Mouse (Mus musculus): ENCODE data around the gene Mycbp2. TPM values are rescaled to one million over a fixed set of nuclear protein-coding genes. Genes with fewer than 3 reads are reported as not detected.

The Mycbp2 gene
- polyA plus RNA-seq, 1 experiment from 2014 or later = 23.0 TPM

- Histone ChIP-seq H3K4me3 (no peak overlapping the region), H3K4me1 (no peaks in the 10 kb centered on the region), H3K4me2 (replicated peaks) (no peak overlapping the region), H3K9ac (no peak overlapping the region), H3K27ac (no peak overlapping the region), H3K9me3 (no peaks in the 10 kb centered on the region), H3K27me3 (no peaks in the 10 kb centered on the region), H3K36me3 (peaks cover 68% of the 10 kb centered on the region)
- ATAC-seq (ENCODE audit: low FRiP score, low read depth) = no peak
- WGBS = 90% methylated on average over 16 of the region's 16 CpGs
These were observed 268.4 kb downstream of the Mycbp2 start for GRCm38 (mm10) chr14:103078006-103078912.

- Histone ChIP-seq H3K9ac (no peak overlapping the region), H3K36me3 (peaks cover 68% of the 10 kb centered on the region), H3K4me3 (no peak overlapping the region), H3K27me3 (no peaks in the 10 kb centered on the region), H3K4me2 (replicated peaks) (no peak overlapping the region), H3K27ac (no peak overlapping the region), H3K4me1 (no peaks in the 10 kb centered on the region), H3K9me3 (no peaks in the 10 kb centered on the region)
- WGBS = 93% methylated on average over 9 of the region's 9 CpGs
- no peak for ATAC-seq (ENCODE audit: low FRiP score, low read depth)
These were observed 269.2 kb downstream of the Mycbp2 start for GRCm38 (mm10) chr14:103077272-103078005.

- whole genome bisulfite sequencing = 89% methylated on average over 7 of the region's 7 CpGs
- Histone ChIP-seq H3K27ac (no peak overlapping the region), H3K4me3 (no peak overlapping the region), H3K9ac (no peak overlapping the region), H3K4me2 (replicated peaks) (no peak overlapping the region), H3K27me3 (no peaks in the 10 kb centered on the region), H3K36me3 (peaks cover 68% of the 10 kb centered on the region), H3K9me3 (no peaks in the 10 kb centered on the region), H3K4me1 (0 out of 2 replicates have a peak, but pooled peaks cover 5% of the 10 kb centered on the region)
- no peak for ATAC-seq (ENCODE audit: low FRiP score, low read depth)
These were observed 271.4 kb downstream of the Mycbp2 start for GRCm38 (mm10) chr14:103075166-103075565.

DNA sequence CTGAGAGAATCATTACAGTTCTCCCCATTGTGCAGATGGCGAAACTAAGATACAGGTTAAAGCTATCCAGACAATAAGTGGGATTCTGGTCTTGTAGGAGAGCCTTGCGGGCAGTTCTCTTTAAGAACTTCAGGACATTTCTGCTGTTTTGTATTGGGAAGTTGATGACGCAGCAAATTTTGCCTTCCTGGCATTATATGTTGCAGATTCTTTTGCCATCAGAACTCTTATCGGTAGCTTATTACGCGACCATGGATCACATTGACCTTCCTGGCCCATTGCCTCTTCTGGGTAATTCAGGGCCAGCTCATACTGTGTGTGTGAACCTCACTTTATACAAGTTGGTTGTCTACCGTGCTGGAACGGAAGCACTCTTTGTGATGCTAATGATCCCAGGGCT, 272.8 kb downstream of the Mycbp2 start:
- H3K9me3 ChIP-seq = no peaks in the 10 kb centered on the region
- H3K27ac ChIP-seq = no peak overlapping the region
- H3K4me2 ChIP-seq (replicated peaks) = no peak overlapping the region
- H3K27me3 ChIP-seq = no peaks in the 10 kb centered on the region
- no peak overlapping the region for H3K4me3 ChIP-seq
- H3K9ac ChIP-seq = no peak overlapping the region
- peaks cover 8% of the 10 kb centered on the region; the same call in 1 of the 2 replicates for H3K4me1 ChIP-seq
- 97% methylated on average over 8 of the region's 8 CpGs for WGBS
- H3K36me3 ChIP-seq = peaks cover 61% of the 10 kb centered on the region
- ATAC-seq (ENCODE audit: low FRiP score, low read depth) = no peak

GRCm38 (mm10) chr14:103072731-103073130, 273.9 kb downstream of the Mycbp2 start:
- H3K4me1 ChIP-seq = peaks cover 8% of the 10 kb centered on the region; the same call in 1 of the 2 replicates
- H3K27ac ChIP-seq = no peak overlapping the region
- no peak for ATAC-seq (ENCODE audit: low FRiP score, low read depth)
- no peaks in the 10 kb centered on the region for H3K27me3 ChIP-seq
- H3K9me3 ChIP-seq = no peaks in the 10 kb centered on the region
- H3K4me2 ChIP-seq (replicated peaks) = no peak overlapping the region
- H3K9ac ChIP-seq = no peak overlapping the region
- no peak overlapping the region for H3K4me3 ChIP-seq
- H3K36me3 ChIP-seq = peaks cover 51% of the 10 kb centered on the region
- WGBS = 90% methylated on average over 4 of the region's 4 CpGs

GRCm38 (mm10) chr14:103071471-103071870, 275.1 kb downstream of the Mycbp2 start:
- H3K9ac ChIP-seq = no peak overlapping the region
- no peak overlapping the region for H3K27ac ChIP-seq
- H3K36me3 ChIP-seq = peaks cover 43% of the 10 kb centered on the region
- H3K4me3 ChIP-seq = no peak overlapping the region
- peaks cover 8% of the 10 kb centered on the region; the same call in 1 of the 2 replicates for H3K4me1 ChIP-seq
- no peaks in the 10 kb centered on the region for H3K9me3 ChIP-seq
- WGBS = 89% methylated on average over 12 of the region's 12 CpGs
- H3K4me2 ChIP-seq (replicated peaks) = no peak overlapping the region
- no peak for ATAC-seq (ENCODE audit: low FRiP score, low read depth)
- no peaks in the 10 kb centered on the region for H3K27me3 ChIP-seq

DNA sequence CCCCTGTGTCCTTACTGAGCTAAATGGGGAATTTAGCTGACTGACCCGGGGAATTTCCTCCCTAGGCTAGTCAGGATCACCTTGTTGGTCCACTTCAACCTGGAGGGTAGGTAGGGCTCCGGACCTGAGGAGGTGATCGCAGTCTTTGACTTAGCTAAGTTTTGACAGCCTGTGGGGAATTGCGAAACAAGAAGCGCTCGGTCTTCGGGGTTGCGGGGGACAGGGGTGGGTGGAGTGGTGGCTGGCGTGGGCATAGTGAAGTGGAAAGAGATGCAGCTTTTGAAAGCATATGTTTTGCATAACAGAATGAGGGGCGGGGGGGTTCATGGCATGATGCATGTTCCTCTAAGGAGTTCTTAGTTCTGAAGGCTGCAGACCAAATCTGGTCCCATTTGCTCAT, 275.8 kb downstream of the Mycbp2 start:
- Histone ChIP-seq H3K4me3 (peak overlapping the region; percentile 68), H3K36me3 (peaks cover 36% of the 10 kb centered on the region), H3K27ac (peak overlapping the region; percentile 84; the same call in 1 of the 2 replicates), H3K4me1 (peaks cover 8% of the 10 kb centered on the region; the same call in 1 of the 2 replicates), H3K9ac (peak overlapping the region; percentile 81), H3K4me2 (replicated peaks) (peak overlapping the region; percentile 91), H3K9me3 (no peaks in the 10 kb centered on the region), H3K27me3 (no peaks in the 10 kb centered on the region)
- ATAC-seq (ENCODE audit: low FRiP score, low read depth) = 0 out of 2 replicates have a peak, but pooled peaks have one; percentile 0
- 3% methylated on average over 10 of the region's 10 CpGs for WGBS

GRCm38 (mm10) chr14:103069864-103070611, 276.6 kb downstream of the Mycbp2 start, which contains the start of gene Cln5:
Gene Cln5, plus strand, starts transcription at chr14:103070216.
- Histone ChIP-seq H3K9ac (peak within 1 kb of the TSS; percentile 81), H3K27me3 (no peaks in the 10 kb centered on the region), H3K9me3 (no peaks in the 10 kb centered on the region), H3K4me3 (peak within 1 kb of the TSS; percentile 68), H3K4me2 (replicated peaks) (peak within 1 kb of the TSS; percentile 91), H3K4me1 (peaks cover 12% of the 10 kb centered on the region; the same call in 1 of the 2 replicates), H3K36me3 (peaks cover 32% of the 10 kb centered on the region), H3K27ac (peak within 1 kb of the TSS; percentile 84)
- WGBS = under 1% methylated on average over 65 of the region's 65 CpGs
- peak; percentile 98 for ATAC-seq (ENCODE audit: low FRiP score, low read depth)

DNA sequence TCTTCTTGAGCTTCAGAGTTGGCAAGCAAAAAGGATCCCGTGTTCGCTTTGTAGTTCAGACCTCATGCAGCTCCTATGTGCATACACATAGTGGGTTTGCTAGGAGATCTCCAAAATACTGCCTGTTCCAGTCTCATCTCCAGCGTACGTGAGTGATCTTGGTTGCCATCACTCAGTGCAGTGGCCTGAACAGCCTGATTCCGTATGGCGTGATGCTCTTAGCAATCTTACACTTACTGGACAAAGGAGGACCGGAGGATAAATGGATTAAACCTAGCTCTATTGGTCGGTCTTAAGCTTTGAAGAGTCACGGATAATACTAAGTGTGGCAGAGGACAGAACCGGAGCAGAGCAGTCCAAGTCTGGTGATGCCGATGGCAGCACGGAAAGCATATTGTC, 277.1 kb downstream of the Mycbp2 start:
- Histone ChIP-seq H3K9ac (peak overlapping the region; percentile 81), H3K9me3 (no peaks in the 10 kb centered on the region), H3K4me2 (replicated peaks) (peak overlapping the region; percentile 91), H3K27ac (peak overlapping the region; percentile 84; the same call in 1 of the 2 replicates), H3K4me1 (peaks cover 12% of the 10 kb centered on the region; the same call in 1 of the 2 replicates), H3K27me3 (no peaks in the 10 kb centered on the region), H3K4me3 (peak overlapping the region; percentile 68), H3K36me3 (peaks cover 26% of the 10 kb centered on the region)
- ATAC-seq (ENCODE audit: low FRiP score, low read depth) = no peak; the same call in 1 of the 2 replicates
- WGBS = 19% methylated on average over 12 of the region's 12 CpGs

- no peaks in the 10 kb centered on the region for H3K36me3 ChIP-seq
- no peak overlapping the region for H3K4me3 ChIP-seq
- H3K27ac ChIP-seq = no peak overlapping the region
- no peak overlapping the region; the same call in 1 of the 2 replicates for H3K4me2 ChIP-seq (replicated peaks)
- no peak overlapping the region for H3K9ac ChIP-seq
- ATAC-seq (ENCODE audit: low FRiP score, low read depth) = no peak
- H3K9me3 ChIP-seq = no peaks in the 10 kb centered on the region
- peaks cover 7% of the 10 kb centered on the region; the same call in 1 of the 2 replicates for H3K4me1 ChIP-seq
- 16% methylated on average over 10 of the region's 10 CpGs for WGBS
- no peaks in the 10 kb centered on the region for H3K27me3 ChIP-seq
These were observed 281.1 kb downstream of the Mycbp2 start for GRCm38 (mm10) chr14:103065294-103066167.

Data from limb, embryonic 13.5 days (tissue).